In the genomic region with DNA sequence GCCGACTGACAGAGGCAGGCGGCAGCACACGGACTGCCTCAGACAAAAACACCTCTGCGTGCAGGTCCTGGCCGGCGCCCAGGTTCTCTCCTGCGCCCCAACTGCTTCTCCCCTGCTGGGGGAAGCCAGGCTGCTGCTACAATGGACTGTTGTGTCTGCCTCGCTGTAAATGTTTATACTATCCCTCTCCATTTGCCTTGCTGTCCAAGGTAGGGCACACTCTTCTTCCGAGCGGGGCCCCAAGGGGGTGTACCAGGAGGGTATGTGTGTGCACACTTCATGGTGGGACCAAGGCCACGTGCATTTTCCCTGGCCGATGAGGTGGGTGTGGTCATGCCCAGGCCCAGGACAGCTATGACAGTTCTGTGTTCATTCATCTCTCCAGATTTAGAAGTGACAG, we compare ENCODE assay signal across 18 mouse cellular contexts. TPM values are rescaled to one million over a fixed set of nuclear protein-coding genes. Genes with fewer than 3 reads are reported as not detected.
DNase-seq lines count a peak whose midpoint lies in the region; ATAC-seq and TF ChIP-seq lines count a peak whose summit lies in the region.
"Had no signal": no experiment of that assay in that cellular context is flagged by ENCODE, and none has a peak within 500 bp of the region (broad histone marks: within the 10 kb centered on the region; RNA-seq: fewer than 3 reads in every experiment).

No protein-coding gene starts in this region.

- H3K4me3 ChIP-seq in layer of hippocampus, adult 2 months = no peak overlapping the region
- no peak overlapping the region for H3K4me3 ChIP-seq in embryonic facial prominence, embryonic 13.5 days
- no peak overlapping the region for H3K4me3 ChIP-seq in embryonic facial prominence, embryonic 15.5 days (replicated peaks)
- H3K4me3 ChIP-seq in myocyte = no peak overlapping the region
- H3K4me3 ChIP-seq in gastrocnemius, adult 2 months = no peak overlapping the region
- H3K4me3 ChIP-seq: forebrain, embryonic 15.5 days; midbrain, embryonic 15.5 days had no signal

- H3ac ChIP-seq in myocyte (ENCODE audit: control insufficient read depth, insufficient read length) = no peak overlapping the region

- WGBS in embryonic facial prominence, embryonic 13.5 days = 39% methylated on average over 12 of the region's 12 CpGs
- 30% methylated on average over 12 of the region's 12 CpGs for WGBS in embryonic facial prominence, embryonic 15.5 days

- H3K79me2 ChIP-seq in myocyte (ENCODE audit: control insufficient read depth, insufficient read depth) = no peaks in the 10 kb centered on the region

- 0 out of 2 replicates have a peak overlapping the region, but pooled peaks have one; percentile 49 for H3K9ac ChIP-seq in embryonic facial prominence, embryonic 13.5 days
- H3K9ac ChIP-seq in embryonic facial prominence, embryonic 15.5 days = no peak overlapping the region
- H3K9ac ChIP-seq: forebrain, embryonic 15.5 days; liver, embryonic 14.5 days; midbrain, embryonic 15.5 days had no signal

- ATAC-seq in embryonic facial prominence, embryonic 13.5 days (ENCODE audit: insufficient number of reproducible peaks, insufficient read depth, low FRiP score, low TSS enrichment, low read depth) = peak; percentile 65; the same call in 1 of the 2 replicates
- ATAC-seq in embryonic facial prominence, embryonic 15.5 days (ENCODE audit: insufficient number of reproducible peaks, low FRiP score, low TSS enrichment, low read depth) = peak; percentile 59; the same call in 1 of the 2 replicates
- ATAC-seq: CD4-positive, CD25-positive, alpha-beta regulatory T cell, adult 4 months; forebrain, embryonic 15.5 days; midbrain, embryonic 15.5 days had no signal

- H3K27ac ChIP-seq in layer of hippocampus, adult 2 months = no peak overlapping the region
- peak overlapping the region; percentile 73 for H3K27ac ChIP-seq in embryonic facial prominence, embryonic 13.5 days
- H3K27ac ChIP-seq in embryonic facial prominence, embryonic 15.5 days (replicated peaks) = peak overlapping the region; percentile 63
- H3K27ac ChIP-seq in gastrocnemius, adult 2 months = no peak overlapping the region
- H3K27ac ChIP-seq: forebrain, embryonic 15.5 days; liver, embryonic 14.5 days; midbrain, embryonic 15.5 days had no signal

- peak; percentile 30 for TF ChIP-seq CTCF in layer of hippocampus, adult 2 months (conservative IDR thresholded peaks at IDR 0.05)
- no peak for TF ChIP-seq CTCF in gastrocnemius, adult 2 months (IDR thresholded peaks at IDR 0.05)

- intact Hi-C loops in gastrocnemius, adult 2 months (cut with DNase I) = no loop called here

- H3K27me3 ChIP-seq in embryonic facial prominence, embryonic 13.5 days = no peaks in the 10 kb centered on the region
- H3K27me3 ChIP-seq in embryonic facial prominence, embryonic 15.5 days = no peaks in the 10 kb centered on the region
- H3K27me3 ChIP-seq in myocyte (ENCODE audit: control insufficient read depth, insufficient read depth, insufficient read length) = no peaks in the 10 kb centered on the region
- H3K27me3 ChIP-seq: forebrain, embryonic 15.5 days; midbrain, embryonic 15.5 days had no signal

- peaks cover 18% of the 10 kb centered on the region for H3K4me1 ChIP-seq in embryonic facial prominence, embryonic 13.5 days
- H3K4me1 ChIP-seq in embryonic facial prominence, embryonic 15.5 days = peaks cover 17% of the 10 kb centered on the region
- H3K4me1 ChIP-seq: midbrain, embryonic 15.5 days had no signal

- no peaks in the 10 kb centered on the region for H3K36me3 ChIP-seq in embryonic facial prominence, embryonic 13.5 days
- no peaks in the 10 kb centered on the region for H3K36me3 ChIP-seq in embryonic facial prominence, embryonic 15.5 days
- H3K36me3 ChIP-seq in myocyte (ENCODE audit: control insufficient read depth, insufficient read depth) = peaks cover 11% of the 10 kb centered on the region
- H3K36me3 ChIP-seq: forebrain, embryonic 15.5 days; midbrain, embryonic 15.5 days had no signal

- TF ChIP-seq POLR2A in myocyte (IDR thresholded peaks at IDR 0.05; ENCODE audit: insufficient read length, low read depth) = no peak

- no peaks in the 10 kb centered on the region for H3K9me3 ChIP-seq in embryonic facial prominence, embryonic 13.5 days
- H3K9me3 ChIP-seq in embryonic facial prominence, embryonic 15.5 days (replicated peaks) = no peaks in the 10 kb centered on the region
- H3K9me3 ChIP-seq: forebrain, embryonic 15.5 days; midbrain, embryonic 15.5 days had no signal

- peak overlapping the region; percentile 26 for H3K4me2 ChIP-seq in embryonic facial prominence, embryonic 13.5 days
- peak overlapping the region; percentile 19; the same call in 1 of the 2 replicates for H3K4me2 ChIP-seq in embryonic facial prominence, embryonic 15.5 days (replicated peaks)
- peak overlapping the region; percentile 39 for H3K4me2 ChIP-seq in myocyte (ENCODE audit: low read depth)
- H3K4me2 ChIP-seq: forebrain, embryonic 15.5 days; midbrain, embryonic 15.5 days had no signal

- DNase-seq in layer of hippocampus, adult 2 months (ENCODE audit: low spot score in 2 of 2) = no peak
- DNase-seq in layer of hippocampus, adult 18-20 months (ENCODE audit: low spot score in 2 of 2) = no peak
- DNase-seq in gastrocnemius, adult 2 months = no peak
- no peak for DNase-seq in spleen, postnatal 14 days (ENCODE audit: low spot score in 2 of 2)
- DNase-seq: adrenal gland, adult 8-10 months; cerebellum, adult 18-20 months; heart, adult 18-20 months; heart, postnatal 4 days; kidney, postnatal 10 days had no signal

TF ChIP-seq in myocyte, 11 proteins besides CTCF, POLR2A, EP300 and RAD21:
- TF ChIP-seq POLR2AphosphoS2 (IDR thresholded peaks at IDR 0.05; ENCODE audit: insufficient read length, low read depth) (peak; percentile 97), TCF12 (IDR thresholded peaks at IDR 0.05; ENCODE audit: insufficient read depth, poor library complexity, severe bottlenecking) (no peak)
TF ChIP-seq in myocyte: peak in this region for 1.

RNA-seq across cellular contexts. Expression of a gene that starts 13.2 kb away (rescaled TPM):
- under 1 TPM; 0.51 to 0.71 TPM for total RNA-seq in layer of hippocampus, adult 2 months (2021)
- under 1 TPM; 0.69 to 0.91 TPM for total RNA-seq in layer of hippocampus, adult 18-20 months (2021)
- 3.5 and 6.4 TPM in 2 replicates for polyA plus RNA-seq in embryonic facial prominence, embryonic 13.5 days (2015; fragmentation: Nextera tagmentation; extraction: Ambion mirVana)
- polyA plus RNA-seq in embryonic facial prominence, embryonic 15.5 days (2015; fragmentation: Nextera tagmentation; extraction: Ambion mirVana) = 63.7 and 71.1 TPM in 2 replicates
- polyA plus RNA-seq in myocyte (2012; fragmentation: generic; extraction: Trizol) = 1,410 TPM
- under 1 TPM in 1 of 2 experiments, not detected in 1; 0.36 TPM for total RNA-seq in gastrocnemius, adult 2 months (2021)
- total RNA-seq: heart, adult 18-20 months; heart, postnatal 4 days; megakaryocyte progenitor cell, adult 5-6 weeks; MEL had no signal
- polyA plus RNA-seq: CD4-positive, CD25-positive, alpha-beta regulatory T cell, adult 4 months; liver, embryonic 14.5 days had no signal

RNA-seq across cellular contexts. Expression of a gene that starts 20.4 kb away (rescaled TPM):
- total RNA-seq in layer of hippocampus, adult 2 months (2021) = 10 to 100 TPM; 12.8 to 18.1 TPM
- total RNA-seq in layer of hippocampus, adult 18-20 months (2021) = 10 to 100 TPM; 13.2 to 13.7 TPM
- polyA plus RNA-seq in embryonic facial prominence, embryonic 13.5 days (2015; fragmentation: Nextera tagmentation; extraction: Ambion mirVana) = 2.9 and 4.3 TPM in 2 replicates
- polyA plus RNA-seq in embryonic facial prominence, embryonic 15.5 days (2015; fragmentation: Nextera tagmentation; extraction: Ambion mirVana) = 3.8 and 5.0 TPM in 2 replicates
- polyA plus RNA-seq in myocyte (2012; fragmentation: generic; extraction: Trizol) = 17.6 TPM
- 1 to 10 TPM; 2.9 to 9.8 TPM for total RNA-seq in gastrocnemius, adult 2 months (2021)
- total RNA-seq: megakaryocyte progenitor cell, adult 5-6 weeks; MEL had no signal

RNA-seq across cellular contexts. Expression of a gene that starts 31.0 kb away (rescaled TPM):
- 10 to 100 TPM; 38.4 to 42.3 TPM for total RNA-seq in layer of hippocampus, adult 2 months (2021)
- 10 to 100 TPM; 31.7 to 34.6 TPM for total RNA-seq in layer of hippocampus, adult 18-20 months (2021)
- 0.44 and 0.84 TPM in 2 replicates for polyA plus RNA-seq in embryonic facial prominence, embryonic 13.5 days (2015; fragmentation: Nextera tagmentation; extraction: Ambion mirVana)
- 0.91 and 1.1 TPM in 2 replicates for polyA plus RNA-seq in embryonic facial prominence, embryonic 15.5 days (2015; fragmentation: Nextera tagmentation; extraction: Ambion mirVana)
- 102 TPM for polyA plus RNA-seq in myocyte (2012; fragmentation: generic; extraction: Trizol)
- total RNA-seq in gastrocnemius, adult 2 months (2021) = not detected

RNA-seq across cellular contexts. Expression of a gene that starts 49.0 kb away (rescaled TPM):
- 10 to 100 TPM; 45.0 to 47.0 TPM for total RNA-seq in layer of hippocampus, adult 2 months (2021)
- 10 to 100 TPM; 39.3 to 43.6 TPM for total RNA-seq in layer of hippocampus, adult 18-20 months (2021)
- 78.0 and 80.0 TPM in 2 replicates for polyA plus RNA-seq in embryonic facial prominence, embryonic 13.5 days (2015; fragmentation: Nextera tagmentation; extraction: Ambion mirVana)
- 72.7 and 82.7 TPM in 2 replicates for polyA plus RNA-seq in embryonic facial prominence, embryonic 15.5 days (2015; fragmentation: Nextera tagmentation; extraction: Ambion mirVana)
- 22.8 TPM for polyA plus RNA-seq in myocyte (2012; fragmentation: generic; extraction: Trizol)
- total RNA-seq in gastrocnemius, adult 2 months (2021) = 10 to 100 TPM; 34.9 to 36.2 TPM

Comparison
In these comparisons a context has a peak if more than half of its experiments do, and no peak if none do; other contexts are left out.
1. H3K27ac ChIP-seq: peak in embryonic facial prominence, embryonic 13.5 days (single experiment) and embryonic facial prominence, embryonic 15.5 days (single experiment); none in layer of hippocampus, adult 2 months (single experiment) and gastrocnemius, adult 2 months (single experiment).
2. RNA of a gene that starts 31.0 kb away (total RNA-seq): 38.4 to 42.3 TPM in layer of hippocampus, adult 2 months and 31.7 to 34.6 TPM in layer of hippocampus, adult 18-20 months; not detected in gastrocnemius, adult 2 months; every median in the first group is over 10 times any median in the second.
3. Peak in every context shown above with its lines, with median percentiles within 50 percentile points of each other: H3K4me2 ChIP-seq.